Mouse (Mus musculus) intestine, embryonic 14.5 days (tissue): ENCODE measurements around the gene Mettl1. TPM values are rescaled to one million over a fixed set of nuclear protein-coding genes. Genes with fewer than 3 reads are reported as not detected.
A peak's percentile ranks its signal among the peaks of the same experiment; 100 is the strongest.

Experiments
- ATAC-seq: fragments of 200-750 bp; cut with Nextera tagmentation; replicated peaks from 2 replicates; pipeline ENCODE4 v1.8.0; 2017; ENCODE audit warnings: low read depth, moderate number of reproducible peaks, moderate TSS enrichment, moderate library complexity; ENCODE audit not compliant: low FRiP score, low TSS enrichment
- DNase-seq: peaks from one replicate; pipeline ENCODE4 v3.0.0-alpha.2; 2018; ENCODE audit warnings: low spot score
- H3K27ac ChIP-seq: fragments of 300-500 bp; sonication (generic); 2 replicates; pipeline ENCODE4 v1.5.1; 2014; ENCODE audit warnings: low read depth, mild to moderate bottlenecking, control low read depth
- H3K27me3 ChIP-seq: fragments of 300-500 bp; sonication (generic); replicated peaks from 2 replicates; pipeline ENCODE4 v1.6.1; 2014; ENCODE audit warnings: low read length, control low read depth; ENCODE audit not compliant: control insufficient read depth, insufficient read depth
- H3K36me3 ChIP-seq: fragments of 300-500 bp; sonication (generic); 2 replicates; pipeline ENCODE4 v1.6.1; 2014; ENCODE audit warnings: low read length, control low read depth; ENCODE audit not compliant: control insufficient read depth, insufficient read depth
- H3K4me1 ChIP-seq: fragments of 300-500 bp; sonication (generic); replicated peaks from 2 replicates; pipeline ENCODE4 v1.6.1; 2014; ENCODE audit warnings: low read length, control low read depth, mixed read lengths; ENCODE audit not compliant: control insufficient read depth, insufficient read depth
- H3K4me2 ChIP-seq: fragments of 300-500 bp; sonication (generic); 2 replicates; pipeline ENCODE4 v1.6.1; 2014; ENCODE audit warnings: low read length
- H3K4me3 ChIP-seq: fragments of 300-500 bp; sonication (generic); 2 replicates; pipeline ENCODE4 v1.5.1; 2014; ENCODE audit warnings: low read depth, low read length, control low read depth, mixed read lengths
- H3K9ac ChIP-seq: fragments of 300-500 bp; sonication (generic); 2 replicates; pipeline ENCODE4 v1.6.1; 2014; ENCODE audit warnings: mild to moderate bottlenecking, low read length
- H3K9me3 ChIP-seq: fragments of 300-500 bp; sonication (generic); 2 replicates; pipeline ENCODE4 v1.6.1; 2016; ENCODE audit warnings: low read length, control low read depth; ENCODE audit not compliant: control insufficient read depth
- WGBS: fragments of 180-500 bp; shearing (Covaris S2); extraction: QIAGEN DNeasy Blood & Tissue Kit; methylation state at CpG from one replicate; pipeline ENCODE4 v1.1.7; 2014; 5-methylcytosine and 5-hydroxymethylcytosine counted together
- polyA plus RNA-seq: library from polyadenylated mRNA; unstranded; fragments of >200 nt; fragmentation: Nextera tagmentation; extraction: Ambion mirVana; gene quantifications from 2 replicates; pipeline ENCODE4 v1.2.1, GENCODE M21; 2014

The Mettl1 gene
- polyA plus RNA-seq, 1 experiment from 2014 or later, result 65.2 TPM

DNA sequence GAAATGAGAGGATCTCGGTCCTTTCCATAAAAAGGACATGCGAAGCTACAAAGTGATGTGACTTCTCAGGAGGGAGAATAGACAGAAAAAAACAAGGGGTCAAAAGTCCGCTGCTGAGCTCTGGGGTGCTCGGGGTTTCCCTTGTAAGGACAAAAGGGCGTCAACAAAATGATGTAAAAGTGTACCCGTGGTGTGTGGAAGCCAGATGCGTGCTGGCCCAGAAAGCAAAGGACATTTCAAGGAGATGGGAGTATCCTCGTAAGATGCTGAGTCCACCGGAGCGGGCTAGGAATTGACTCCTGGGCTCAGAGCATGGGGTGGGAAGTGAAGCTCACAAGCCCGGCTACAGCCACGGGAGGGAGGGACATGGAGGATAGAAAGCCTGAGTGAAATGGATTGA is 3.6 kb upstream of the Mettl1 start:
- Histone ChIP-seq H3K4me3 (no peak overlapping the region), H3K9me3 (no peaks in the 10 kb centered on the region), H3K9ac (no peak overlapping the region), H3K4me1 (peaks cover 4% of the 10 kb centered on the region), H3K4me2 (no peak overlapping the region), H3K27ac (no peak overlapping the region), H3K27me3 (peaks cover 10% of the 10 kb centered on the region; the same call in 1 of the 2 replicates), H3K36me3 (no peaks in the 10 kb centered on the region)
- DNase-seq, result no peak
- no peak for ATAC-seq
- 75% methylated on average over 12 of the region's 12 CpGs for WGBS

DNA sequence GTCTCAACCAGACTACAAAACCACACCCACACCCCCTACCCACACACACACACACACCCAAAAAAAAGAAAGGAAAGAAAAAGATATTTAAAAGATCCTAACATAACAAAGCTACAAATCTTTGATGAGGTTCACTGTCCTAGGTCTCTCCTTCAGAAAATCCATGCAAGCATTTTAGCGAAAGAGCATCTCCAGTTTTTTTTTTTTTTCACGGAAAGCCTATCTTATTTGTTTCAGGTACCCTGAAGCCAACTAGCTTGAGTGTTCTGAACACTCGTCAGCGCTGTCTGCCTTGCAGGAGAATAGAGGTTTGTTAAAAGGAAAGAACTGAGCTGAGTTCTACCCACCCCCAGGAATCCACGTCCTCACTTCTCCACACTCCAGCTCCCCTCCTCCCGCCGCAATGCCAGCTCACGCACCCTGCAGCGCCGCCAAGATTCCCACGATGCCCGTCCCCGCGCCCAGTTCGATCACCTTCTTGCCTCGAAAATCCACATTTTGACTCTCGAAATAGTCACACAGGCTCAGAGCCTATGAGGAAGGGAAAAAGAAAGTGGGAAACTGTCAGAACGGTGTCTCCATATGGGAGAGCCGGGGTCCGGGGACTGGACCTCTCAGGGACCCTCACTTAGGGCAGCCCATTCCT is 522 bp upstream of the Mettl1 start:
- peak overlapping the region; percentile 65 for H3K4me3 ChIP-seq
- under 1% methylated on average over 20 of the region's 20 CpGs for WGBS
- no peaks in the 10 kb centered on the region for H3K9me3 ChIP-seq
- H3K4me2 ChIP-seq, result peak overlapping the region; percentile 99
- H3K27me3 ChIP-seq, result peaks cover 10% of the 10 kb centered on the region; the same call in 1 of the 2 replicates
- H3K9ac ChIP-seq, result peak overlapping the region; percentile 59
- peaks cover 8% of the 10 kb centered on the region for H3K4me1 ChIP-seq
- H3K36me3 ChIP-seq, result peaks cover 10% of the 10 kb centered on the region; the same call in 1 of the 2 replicates
- 0 out of 2 replicates have a peak, but pooled peaks have one; percentile 7 for ATAC-seq
- no peak overlapping the region for H3K27ac ChIP-seq
- no peak for DNase-seq

DNA sequence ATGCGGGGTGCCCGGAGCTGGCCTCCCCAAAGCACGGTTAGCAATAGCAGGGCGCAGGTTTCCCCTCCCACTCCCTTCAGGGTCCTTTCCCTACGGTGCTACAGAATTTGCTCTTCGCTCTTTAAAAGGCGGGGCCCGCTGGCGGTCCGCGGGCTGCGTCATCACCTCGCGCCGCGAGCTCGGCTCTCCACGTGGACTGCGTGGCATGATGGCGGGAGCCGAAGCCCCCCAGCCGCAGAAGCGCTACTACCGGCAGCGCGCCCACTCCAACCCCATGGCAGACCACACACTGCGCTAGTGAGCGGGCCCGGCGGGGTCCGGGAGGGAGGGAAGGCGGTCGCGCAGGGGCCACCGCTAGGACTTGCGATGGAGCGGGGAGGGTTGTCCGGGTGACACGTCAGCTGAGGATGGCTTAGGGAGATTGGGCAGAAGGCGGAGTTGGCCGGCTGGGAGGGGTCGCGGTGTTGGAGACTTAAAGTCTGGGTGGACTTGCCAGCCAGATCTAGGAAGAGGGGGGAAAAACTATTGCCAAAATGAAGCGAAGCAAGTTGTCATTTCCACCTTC is 642 bp downstream of the Mettl1 start:
- H3K4me3 ChIP-seq, result peak overlapping the region; percentile 65
- DNase-seq (peak; percentile 98), ATAC-seq (peak; percentile 88)

DNA sequence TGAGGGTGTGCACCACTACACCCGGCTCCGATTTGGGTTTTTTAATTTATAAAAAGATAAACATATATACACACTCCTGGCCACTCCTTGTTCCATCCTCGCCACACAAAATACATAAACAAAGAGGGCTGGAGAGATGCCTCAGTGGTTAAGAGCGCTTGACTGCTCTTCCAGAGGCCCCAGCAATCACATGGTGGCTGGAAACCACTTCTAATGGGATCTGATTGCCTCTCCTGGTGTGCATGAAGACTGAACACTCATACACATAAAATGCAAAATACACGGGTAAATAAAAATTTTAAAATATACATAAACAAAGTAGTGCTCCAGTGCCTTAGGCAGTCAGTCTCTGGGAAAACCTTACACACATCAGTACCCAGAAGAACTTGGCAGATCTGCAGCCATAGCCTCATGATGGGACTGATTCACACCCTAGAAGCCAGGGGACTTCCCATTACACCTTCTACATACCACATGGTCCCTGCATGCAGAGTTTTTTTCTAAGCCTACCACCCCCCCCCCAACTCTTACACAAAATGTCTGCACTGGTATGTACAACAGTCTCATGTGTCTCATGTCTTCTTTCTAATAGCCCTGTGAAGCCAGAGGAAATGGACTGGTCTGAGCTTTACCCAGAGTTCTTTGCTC is 1.4 kb downstream of the Mettl1 start:
- Histone ChIP-seq H3K27ac (peak overlapping the region; percentile 48; the same call in 1 of the 2 replicates), H3K27me3 (peaks cover 15% of the 10 kb centered on the region)
- ATAC-seq, result no peak

More for the DNA sequence above, 642 bp downstream of the Mettl1 start:
- WGBS, result 1% methylated on average over 44 of the region's 44 CpGs
- Histone ChIP-seq H3K4me1 (peaks cover 8% of the 10 kb centered on the region), H3K4me2 (peak overlapping the region; percentile 99), H3K9me3 (no peaks in the 10 kb centered on the region), H3K36me3 (peaks cover 16% of the 10 kb centered on the region; the same call in 1 of the 2 replicates), H3K27ac (peak overlapping the region; percentile 48; the same call in 1 of the 2 replicates), H3K9ac (peak overlapping the region; percentile 59), H3K27me3 (peaks cover 10% of the 10 kb centered on the region; the same call in 1 of the 2 replicates)

DNA sequence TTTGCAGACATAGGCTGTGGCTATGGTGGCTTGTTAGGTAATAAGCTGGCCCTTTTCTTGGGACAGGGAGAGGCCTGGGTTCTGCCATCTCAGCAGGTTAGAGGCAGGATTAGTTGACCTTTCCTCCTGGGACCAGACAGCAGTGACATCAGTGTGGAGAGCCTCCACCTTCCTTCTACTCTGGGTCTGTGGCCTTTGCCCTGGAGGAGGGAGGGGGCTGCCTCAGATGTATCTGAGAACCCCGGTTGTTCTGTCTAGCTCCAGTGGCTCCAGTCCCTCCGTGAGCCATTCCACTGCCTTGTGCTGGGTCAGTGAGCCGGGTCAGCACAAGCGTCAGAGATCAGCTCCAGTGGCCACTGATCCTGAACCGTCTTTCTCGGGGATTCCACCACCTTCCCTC is 2.0 kb downstream of the Mettl1 start:
- DNase-seq (no peak), ATAC-seq (no peak)
- Histone ChIP-seq H3K4me2 (peak overlapping the region; percentile 99; the same call in 1 of the 2 replicates), H3K36me3 (peaks cover 16% of the 10 kb centered on the region; the same call in 1 of the 2 replicates), H3K4me3 (no peak overlapping the region), H3K9me3 (no peaks in the 10 kb centered on the region), H3K4me1 (peaks cover 8% of the 10 kb centered on the region), H3K27ac (no peak overlapping the region), H3K9ac (no peak overlapping the region), H3K27me3 (peaks cover 21% of the 10 kb centered on the region)
- WGBS, result 91% methylated on average over 6 of the region's 6 CpGs

More for the DNA sequence above, 1.4 kb downstream of the Mettl1 start:
- peak overlapping the region; percentile 59 for H3K9ac ChIP-seq
- no peak for DNase-seq
- peak overlapping the region; percentile 99 for H3K4me2 ChIP-seq
- peaks cover 16% of the 10 kb centered on the region; the same call in 1 of the 2 replicates for H3K36me3 ChIP-seq
- no peaks in the 10 kb centered on the region for H3K9me3 ChIP-seq
- peaks cover 8% of the 10 kb centered on the region for H3K4me1 ChIP-seq
- H3K4me3 ChIP-seq, result peak overlapping the region; percentile 65
- 14% methylated on average over 5 of the region's 5 CpGs for WGBS

DNA sequence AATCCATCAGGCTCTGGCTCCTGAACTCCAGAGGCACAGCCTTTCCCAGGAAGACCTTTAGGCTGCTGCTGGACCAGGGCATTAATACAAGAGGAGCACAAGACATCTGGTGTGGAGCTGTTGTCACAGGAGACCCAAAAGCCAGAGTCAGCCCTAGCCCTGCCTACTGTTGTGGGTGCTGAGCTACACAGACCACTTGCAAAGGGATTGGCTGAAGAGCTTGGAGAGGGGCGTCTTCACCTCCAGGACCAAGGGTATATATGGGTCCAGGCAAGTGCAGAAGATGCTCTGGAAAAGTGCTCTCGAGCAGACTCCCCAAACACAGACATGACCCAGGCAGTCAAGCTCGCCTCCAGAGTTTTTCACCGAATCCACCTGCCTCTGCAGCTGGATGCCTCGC is 6.7 kb downstream of the Mettl1 start, which contains the start of gene Cyp27b1:
Gene Cyp27b1, plus strand, starts transcription at position 297 of the 400 bp plus-strand sequence.
- Histone ChIP-seq H3K4me1 (0 out of 2 replicates have a peak, but pooled peaks cover under 1% of the 10 kb centered on the region), H3K36me3 (peaks cover 16% of the 10 kb centered on the region; the same call in 1 of the 2 replicates), H3K27ac (no peak within 1 kb of the TSS), H3K27me3 (peaks cover 51% of the 10 kb centered on the region), H3K4me2 (peak within 1 kb of the TSS; percentile 31), H3K9ac (no peak within 1 kb of the TSS), H3K9me3 (no peaks in the 10 kb centered on the region), H3K4me3 (peak within 1 kb of the TSS; percentile 16)
- ATAC-seq (no peak), DNase-seq (no peak)
- 35% methylated on average over 5 of the region's 5 CpGs for WGBS

DNA sequence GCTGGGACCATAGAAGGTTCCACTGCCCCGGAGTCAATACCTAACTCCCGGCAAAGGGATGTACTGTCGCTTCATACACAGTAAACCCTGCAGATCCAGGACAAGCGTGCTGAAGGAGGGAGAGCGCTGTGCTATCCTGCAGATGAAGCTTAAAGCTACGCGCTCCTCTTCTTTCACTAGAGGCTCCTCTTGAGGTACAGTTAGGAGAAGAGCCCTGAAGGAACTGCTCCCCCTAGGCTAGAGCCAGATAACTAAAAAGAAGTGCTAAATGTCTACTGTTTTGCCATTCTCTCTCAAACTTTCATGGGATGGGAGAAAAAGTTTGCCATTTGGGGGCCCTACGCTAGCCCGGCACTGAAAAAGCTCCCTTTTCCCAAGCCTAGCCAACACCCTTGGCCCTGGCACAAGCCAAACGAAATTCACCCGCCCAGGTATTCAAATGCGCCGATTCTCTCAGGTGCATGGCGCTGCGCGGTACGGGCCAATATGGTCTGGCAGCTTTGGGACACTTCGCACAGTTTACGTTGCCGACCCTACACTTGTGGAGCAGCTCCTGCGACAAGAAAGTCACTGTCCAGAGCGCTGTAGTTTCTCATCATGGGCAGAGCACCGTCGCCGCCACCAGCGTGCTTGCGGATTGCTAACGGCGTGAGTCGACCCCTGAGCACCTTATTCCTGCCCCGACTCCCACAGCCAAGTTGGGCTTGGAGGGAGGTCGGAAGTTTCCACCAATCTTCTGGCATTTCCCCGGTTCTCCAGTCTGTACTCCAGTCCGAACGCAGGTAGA is 7.6 kb downstream of the Mettl1 start:
- H3K27ac ChIP-seq, result no peak overlapping the region
- H3K9me3 ChIP-seq, result no peaks in the 10 kb centered on the region
- H3K4me2 ChIP-seq, result peak overlapping the region; percentile 31
- peaks cover 51% of the 10 kb centered on the region for H3K27me3 ChIP-seq
- H3K4me1 ChIP-seq, result no peaks in the 10 kb centered on the region
- H3K36me3 ChIP-seq, result peaks cover 16% of the 10 kb centered on the region; the same call in 1 of the 2 replicates
- peak overlapping the region; percentile 16 for H3K4me3 ChIP-seq
- DNase-seq (no peak), ATAC-seq (no peak)
- WGBS, result 5% methylated on average over 35 of the region's 35 CpGs
- H3K9ac ChIP-seq, result no peak overlapping the region
